8 mouse cellular contexts compared by ENCODE assay signal in genomic region chr3:70104828-70105399, GRCm38 (mm10).
A peak's percentile ranks its signal among the peaks of the same experiment; 100 is the strongest.
DNase-seq lines count a peak whose midpoint lies in the region; ATAC-seq and TF ChIP-seq lines count a peak whose summit lies in the region.

No protein-coding gene starts in this region.

- intact Hi-C loops in heart, adult 2 months (cut with DNase I): loop anchor here (10.0 kb wide), 1 partner anchor 300 kb away; no protein-coding TSS in a partner anchor
- intact Hi-C loops in heart, postnatal 25 days (cut with DNase I): no loop called here
- intact Hi-C loops in left cerebral cortex, postnatal 10 days (cut with DNase I): loop anchor here (10.0 kb wide), 1 partner anchor 770 kb away; no protein-coding TSS in a partner anchor

- H3K4me1 ChIP-seq in heart, adult 2 months (ENCODE audit: control insufficient read depth, insufficient read depth, low read length): no peaks in the 10 kb centered on the region
- H3K4me1 ChIP-seq in intestine, embryonic 14.5 days (replicated peaks; ENCODE audit: control insufficient read depth, insufficient read depth, low read length): peaks cover 3% of the 10 kb centered on the region; the same call in 1 of the 2 replicates
- peaks cover 4% of the 10 kb centered on the region; the same call in 1 of the 2 replicates for H3K4me1 ChIP-seq in megakaryocyte, embryonic 14.5 days

- DNase-seq in heart, adult 2 months: peak; percentile 16 to 35
- no peak for DNase-seq in heart, postnatal 25 days (ENCODE audit: low spot score)
- peak; percentile 72 to 78 for DNase-seq in cerebellum, postnatal 25 days
- DNase-seq in frontal cortex, postnatal 36 days (ENCODE audit: low spot score in 2 of 2): peak; percentile 66 to 79
- DNase-seq in intestine, embryonic 14.5 days (ENCODE audit: low spot score): peak; percentile 78
- DNase-seq in left cerebral cortex, postnatal 10 days (ENCODE audit: extremely low spot score in 1 of 2, low spot score in 2 of 2): peak; percentile 51 to 78
- peak; percentile 37 to 42 for DNase-seq in right cerebral cortex, postnatal 36 days (ENCODE audit: low spot score in 2 of 2)

- no peak overlapping the region for H3K9ac ChIP-seq in heart, adult 2 months (ENCODE audit: low read depth, low read length)
- peak overlapping the region; percentile 44 for H3K9ac ChIP-seq in intestine, embryonic 14.5 days (ENCODE audit: low read length)

- no peaks in the 10 kb centered on the region for H3K36me3 ChIP-seq in heart, adult 2 months (ENCODE audit: control insufficient read depth, insufficient read depth, low read length)
- no peaks in the 10 kb centered on the region for H3K36me3 ChIP-seq in intestine, embryonic 14.5 days (ENCODE audit: control insufficient read depth, insufficient read depth, low read length)
- no peaks in the 10 kb centered on the region for H3K36me3 ChIP-seq in megakaryocyte, embryonic 14.5 days (replicated peaks; ENCODE audit: low read length)

- no peaks in the 10 kb centered on the region for H3K9me3 ChIP-seq in intestine, embryonic 14.5 days (ENCODE audit: control insufficient read depth, low read length)
- no peaks in the 10 kb centered on the region for H3K9me3 ChIP-seq in megakaryocyte, embryonic 14.5 days

- no peak for TF ChIP-seq POLR2A in heart, adult 2 months (IDR thresholded peaks at IDR 0.05; ENCODE audit: insufficient read depth, low read depth, low read length)

- no peaks in the 10 kb centered on the region for H3K27me3 ChIP-seq in heart, adult 2 months (ENCODE audit: control insufficient read depth, insufficient read depth, low read length)
- H3K27me3 ChIP-seq in intestine, embryonic 14.5 days (replicated peaks; ENCODE audit: control insufficient read depth, insufficient read depth, low read length): no peaks in the 10 kb centered on the region
- H3K27me3 ChIP-seq in megakaryocyte, embryonic 14.5 days (replicated peaks): no peaks in the 10 kb centered on the region

- no peak for TF ChIP-seq EP300 in heart, adult 2 months (IDR thresholded peaks at IDR 0.05; ENCODE audit: insufficient read depth, low read depth, low read length)

- peak; percentile 76 for TF ChIP-seq CTCF in heart, adult 2 months (IDR thresholded peaks at IDR 0.05)

- H3K79me2 ChIP-seq in heart, adult 2 months (replicated peaks; ENCODE audit: control insufficient read depth, insufficient read depth, low read length): no peaks in the 10 kb centered on the region

- peak overlapping the region; percentile 51 for H3K4me3 ChIP-seq in heart, adult 2 months
- peak overlapping the region; percentile 41 for H3K4me3 ChIP-seq in intestine, embryonic 14.5 days (ENCODE audit: low read depth, low read length)
- peak overlapping the region; percentile 89 for H3K4me3 ChIP-seq in megakaryocyte, embryonic 14.5 days (replicated peaks)

- 0 out of 2 replicates have a peak, but pooled peaks have one; percentile 41 for ATAC-seq in intestine, embryonic 14.5 days (replicated peaks; ENCODE audit: low FRiP score, low TSS enrichment, low read depth)

- 15% methylated on average over 7 of the region's 7 CpGs for WGBS in heart, adult 2 months
- WGBS in intestine, embryonic 14.5 days: 14% methylated on average over 7 of the region's 7 CpGs

- no peak overlapping the region for H3K27ac ChIP-seq in heart, adult 2 months
- H3K27ac ChIP-seq in intestine, embryonic 14.5 days (ENCODE audit: low read depth): no peak overlapping the region; the same call in 1 of the 2 replicates

- H3K4me2 ChIP-seq in intestine, embryonic 14.5 days (ENCODE audit: low read length): peak overlapping the region; percentile 92
